Mouse (Mus musculus): Measurements from ENCODE around the gene Acap3. TPM values are rescaled to one million over a fixed set of nuclear protein-coding genes. Genes with fewer than 3 reads are reported as not detected.

Gene Acap3
- polyA plus RNA-seq, 1 experiment from 2014 or later: 13.3 TPM

Small RNAs within 50 kb of the gene (microRNA-seq; reads per million reads assigned to microRNA genes)
- gene Gm22991: not detected

Other genes with a start within 250 kb of the Acap3 start
- gene Gm10563, start 246.4 kb upstream of the Acap3 start, polyA plus RNA-seq (2016; fragmentation: Nextera tagmentation; extraction: Ambion mirVana): not detected in 2 replicates
- gene Mmp23, start 238.4 kb upstream of the Acap3 start, polyA plus RNA-seq (2016; fragmentation: Nextera tagmentation; extraction: Ambion mirVana): 34.6 and 39.8 TPM in 2 replicates
- 15.4 and 16.8 TPM in 2 replicates for gene Mib2, start 222.6 kb upstream of the Acap3 start, polyA plus RNA-seq (2016; fragmentation: Nextera tagmentation; extraction: Ambion mirVana)
- gene Fndc10, start 197.5 kb upstream of the Acap3 start, polyA plus RNA-seq (2016; fragmentation: Nextera tagmentation; extraction: Ambion mirVana): 0.78 and 1.7 TPM in 2 replicates
- 146 and 152 TPM in 2 replicates for gene Ssu72, start 187.0 kb upstream of the Acap3 start, polyA plus RNA-seq (2016; fragmentation: Nextera tagmentation; extraction: Ambion mirVana)
- 0.38 and 0.54 TPM in 2 replicates for gene Tmem240, start 157.0 kb upstream of the Acap3 start, polyA plus RNA-seq (2016; fragmentation: Nextera tagmentation; extraction: Ambion mirVana)
- 133 and 147 TPM in 2 replicates for gene Atad3a, start 130.7 kb upstream of the Acap3 start, polyA plus RNA-seq (2016; fragmentation: Nextera tagmentation; extraction: Ambion mirVana)
- gene Vwa1, start 117.1 kb upstream of the Acap3 start, polyA plus RNA-seq (2016; fragmentation: Nextera tagmentation; extraction: Ambion mirVana): 2.1 and 3.1 TPM in 2 replicates
- gene Tmem88b, start 105.9 kb upstream of the Acap3 start, polyA plus RNA-seq (2016; fragmentation: Nextera tagmentation; extraction: Ambion mirVana): 2.1 and 4.7 TPM in 2 replicates
- gene Ankrd65, start 101.4 kb upstream of the Acap3 start, polyA plus RNA-seq (2016; fragmentation: Nextera tagmentation; extraction: Ambion mirVana): not detected in 2 replicates
- gene Mrpl20, start 88.9 kb upstream of the Acap3 start, polyA plus RNA-seq (2016; fragmentation: Nextera tagmentation; extraction: Ambion mirVana): 176 and 226 TPM in 2 replicates
- gene Ccnl2, start 79.3 kb upstream of the Acap3 start, polyA plus RNA-seq (2016; fragmentation: Nextera tagmentation; extraction: Ambion mirVana): 131 and 150 TPM in 2 replicates
- 157 and 170 TPM in 2 replicates for gene Aurkaip1, start 60.5 kb upstream of the Acap3 start, polyA plus RNA-seq (2016; fragmentation: Nextera tagmentation; extraction: Ambion mirVana)
- gene Mxra8, start 52.1 kb upstream of the Acap3 start, polyA plus RNA-seq (2016; fragmentation: Nextera tagmentation; extraction: Ambion mirVana): 39.0 and 50.5 TPM in 2 replicates
- gene Dvl1, start 44.4 kb upstream of the Acap3 start, polyA plus RNA-seq (2016; fragmentation: Nextera tagmentation; extraction: Ambion mirVana): 2.8 and 3.6 TPM in 2 replicates
- 0.13 and 0.14 TPM in 2 replicates for gene Tas1r3, start 28.5 kb upstream of the Acap3 start, polyA plus RNA-seq (2016; fragmentation: Nextera tagmentation; extraction: Ambion mirVana)
- gene Cptp, start 22.4 kb upstream of the Acap3 start, polyA plus RNA-seq (2016; fragmentation: Nextera tagmentation; extraction: Ambion mirVana): 14.0 and 16.2 TPM in 2 replicates
- 52.1 and 73.9 TPM in 2 replicates for gene Ints11, start 22.3 kb upstream of the Acap3 start, polyA plus RNA-seq (2016; fragmentation: Nextera tagmentation; extraction: Ambion mirVana)
- gene Pusl1, start within 50 bp of the Acap3 start, polyA plus RNA-seq (2016; fragmentation: Nextera tagmentation; extraction: Ambion mirVana): 43.8 and 43.9 TPM in 2 replicates
- 97.2 and 135 TPM in 2 replicates for gene Ube2j2, start 52.0 kb downstream of the Acap3 start, polyA plus RNA-seq (2016; fragmentation: Nextera tagmentation; extraction: Ambion mirVana)
- 26.2 and 27.0 TPM in 2 replicates for gene C1qtnf12, start 70.5 kb downstream of the Acap3 start, polyA plus RNA-seq (2016; fragmentation: Nextera tagmentation; extraction: Ambion mirVana)
- 10.7 and 12.9 TPM in 2 replicates for gene B3galt6, start 100.8 kb downstream of the Acap3 start, polyA plus RNA-seq (2016; fragmentation: Nextera tagmentation; extraction: Ambion mirVana)
- gene Sdf4, start 101.0 kb downstream of the Acap3 start, polyA plus RNA-seq (2016; fragmentation: Nextera tagmentation; extraction: Ambion mirVana): 139 and 148 TPM in 2 replicates
- 0.28 and 1.0 TPM in 2 replicates for gene Tnfrsf4, start 122.0 kb downstream of the Acap3 start, polyA plus RNA-seq (2016; fragmentation: Nextera tagmentation; extraction: Ambion mirVana)
- gene Tnfrsf18, start 134.3 kb downstream of the Acap3 start, polyA plus RNA-seq (2016; fragmentation: Nextera tagmentation; extraction: Ambion mirVana): 1.4 and 1.7 TPM in 2 replicates
- 0.19 and 0.38 TPM in 2 replicates for gene Ttll10, start 167.6 kb downstream of the Acap3 start, polyA plus RNA-seq (2016; fragmentation: Nextera tagmentation; extraction: Ambion mirVana)
- gene 9430015G10Rik, start 218.2 kb downstream of the Acap3 start, polyA plus RNA-seq (2016; fragmentation: Nextera tagmentation; extraction: Ambion mirVana): 32.2 and 45.6 TPM in 2 replicates
- gene Rnf223, start 238.7 kb downstream of the Acap3 start, polyA plus RNA-seq (2016; fragmentation: Nextera tagmentation; extraction: Ambion mirVana): 0.27 and 0.55 TPM in 2 replicates